Mouse (Mus musculus) liver, postnatal 0 days (tissue): Measurements from ENCODE around the gene Gria1.

ENCODE experiments used
- CTCF ChIP-seq: sonication (generic); IDR thresholded peaks from 2 replicates; pipeline ENCODE4 v1.5.1; 2016; ENCODE audit warnings: antibody characterized with exemption, low read depth
- EP300 ChIP-seq: IDR thresholded peaks from 2 replicates; pipeline ENCODE4 v1.6.1; 2016; ENCODE audit warnings: antibody characterized with exemption, low read depth, mild to moderate bottlenecking

GRCm38 (mm10) chr11:57103751-57104254 lies 92.6 kb downstream of the Gria1 start:
- TF ChIP-seq EP300 (no peak), CTCF (no peak)
